Mouse (Mus musculus): ENCODE results near the gene Zfp212. TPM values are rescaled to one million over a fixed set of nuclear protein-coding genes. Genes with fewer than 3 reads are reported as not detected.

Gene Zfp212
- polyA plus RNA-seq (2014; fragmentation: Illumina TruSeq; extraction: RNeasy Lipid Tissue Mini Kit (QIAGEN cat#74804); ENCODE audit: low read depth, low replicate concordance): 5.2 TPM

DNA sequence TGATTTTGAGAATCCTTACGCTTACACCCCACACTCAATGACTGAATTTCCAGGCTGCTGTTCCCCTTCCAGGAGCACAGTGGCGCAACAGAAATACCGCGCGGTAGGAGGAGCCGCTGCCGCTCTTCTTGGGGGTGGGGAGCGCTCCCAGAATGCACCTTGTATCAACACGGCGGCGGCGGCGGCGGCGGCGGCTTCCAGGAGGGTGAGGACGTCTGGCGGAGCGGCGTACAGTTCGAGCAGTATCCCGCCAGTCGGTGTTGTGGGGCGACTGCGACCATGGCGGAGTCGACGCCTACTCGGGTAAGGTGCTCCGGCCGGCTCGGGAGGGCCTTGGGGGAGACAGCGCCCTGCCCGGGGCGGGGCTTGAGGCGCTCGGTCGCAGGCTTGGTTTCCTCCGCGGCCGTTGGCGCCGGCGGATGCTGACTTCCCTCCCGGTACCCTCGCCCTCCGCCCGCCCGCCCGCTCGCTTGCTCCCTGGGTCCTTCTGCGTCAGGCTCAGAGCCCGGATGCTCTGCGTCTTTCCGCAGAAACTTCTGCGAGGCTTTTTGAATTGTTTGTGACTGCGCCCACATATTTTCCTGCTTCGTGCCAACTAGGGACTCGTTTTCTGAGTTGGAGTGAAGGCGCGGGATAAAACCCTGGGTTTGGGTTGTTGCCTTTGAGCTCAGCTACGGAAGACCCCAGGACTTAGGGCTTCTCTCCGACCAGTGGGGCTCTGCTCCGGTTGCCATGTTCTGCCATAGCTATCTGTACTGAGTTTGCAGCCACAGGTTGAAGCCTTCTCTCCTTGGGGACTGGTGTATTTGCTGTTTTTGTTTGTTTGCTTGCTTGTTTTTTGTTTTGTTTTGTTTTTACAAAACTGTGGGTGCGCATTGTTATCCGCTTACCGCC is at the start of gene Zfp212:
TSS of gene Zfp212 (plus strand) at position 30 of the 894 bp plus-strand sequence.

DNA sequence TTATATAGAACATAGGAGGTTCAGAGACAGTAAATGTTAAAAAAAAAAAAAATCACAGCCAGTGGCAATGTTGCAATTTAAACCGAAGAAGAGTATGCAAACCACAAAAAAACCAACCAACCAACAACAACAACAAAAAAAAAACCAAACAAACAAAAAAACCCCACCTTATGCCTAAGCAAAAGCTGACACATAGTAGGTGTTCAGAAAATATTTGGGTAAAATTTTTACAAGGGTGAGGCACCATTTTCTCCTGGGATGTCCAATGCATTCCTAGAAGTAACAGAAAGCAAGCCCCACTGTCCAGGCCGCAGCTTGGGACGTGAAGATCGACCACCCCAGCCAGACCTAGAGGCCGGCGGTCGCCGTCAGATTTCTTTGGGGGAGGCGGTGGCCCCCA is 43.2 kb upstream of the Zfp212 start, which contains the start of gene Zfp282:
TSS of gene Zfp282 (plus strand) at position 147 of the 400 bp plus-strand sequence.

DNA sequence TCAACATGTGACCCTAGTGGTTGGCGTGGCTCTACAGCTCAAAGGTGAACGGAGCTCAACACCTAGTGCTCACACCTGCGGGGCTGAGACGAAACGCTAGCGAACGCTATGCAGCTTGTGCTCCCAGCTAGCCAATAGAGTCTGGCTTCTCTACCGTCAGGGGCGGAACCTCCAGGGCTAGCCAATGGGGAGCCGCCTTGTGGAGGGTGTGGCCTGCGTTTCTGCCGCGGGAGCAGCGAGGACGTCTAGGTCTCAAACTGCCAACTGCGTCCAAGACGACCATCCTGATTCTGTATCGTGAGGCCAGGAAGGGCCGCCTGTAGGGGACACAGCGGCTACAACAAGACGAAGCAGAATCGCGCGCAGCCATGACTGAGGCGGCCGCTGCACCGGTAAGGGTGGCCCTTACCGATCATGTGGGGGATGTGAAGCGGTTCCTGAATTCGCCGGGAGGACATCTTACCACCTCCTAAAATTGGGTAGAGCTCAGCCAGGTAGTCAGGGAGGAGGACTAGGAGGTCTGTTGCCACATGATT is 33.0 kb downstream of the Zfp212 start, which contains the start of gene Zfp956:
TSS of gene Zfp956 (plus strand) at position 200 of the 536 bp plus-strand sequence.

Other genes with a start within 250 kb of the Zfp212 start
- gene Pdia4, start 107.0 kb upstream of the Zfp212 start, polyA plus RNA-seq (2014; fragmentation: Illumina TruSeq; extraction: RNeasy Lipid Tissue Mini Kit (QIAGEN cat#74804); ENCODE audit: low read depth, low replicate concordance): 58.2 TPM
- gene Zfp786, start 89.6 kb upstream of the Zfp212 start, polyA plus RNA-seq (2014; fragmentation: Illumina TruSeq; extraction: RNeasy Lipid Tissue Mini Kit (QIAGEN cat#74804); ENCODE audit: low read depth, low replicate concordance): 2.5 TPM
- 21.1 TPM for gene Zfp398, start 84.8 kb upstream of the Zfp212 start, polyA plus RNA-seq (2014; fragmentation: Illumina TruSeq; extraction: RNeasy Lipid Tissue Mini Kit (QIAGEN cat#74804); ENCODE audit: low read depth, low replicate concordance)
- 1.6 TPM for gene Zfp282, start 43.3 kb upstream of the Zfp212 start, polyA plus RNA-seq (2014; fragmentation: Illumina TruSeq; extraction: RNeasy Lipid Tissue Mini Kit (QIAGEN cat#74804); ENCODE audit: low read depth, low replicate concordance)
- gene Zfp956, start 32.9 kb downstream of the Zfp212 start, polyA plus RNA-seq (2014; fragmentation: Illumina TruSeq; extraction: RNeasy Lipid Tissue Mini Kit (QIAGEN cat#74804); ENCODE audit: low read depth, low replicate concordance): 1.4 TPM
- 7.0 TPM for gene Zfp777, start 128.4 kb downstream of the Zfp212 start, polyA plus RNA-seq (2014; fragmentation: Illumina TruSeq; extraction: RNeasy Lipid Tissue Mini Kit (QIAGEN cat#74804); ENCODE audit: low read depth, low replicate concordance)
- 11.4 TPM for gene Zfp746, start 166.1 kb downstream of the Zfp212 start, polyA plus RNA-seq (2014; fragmentation: Illumina TruSeq; extraction: RNeasy Lipid Tissue Mini Kit (QIAGEN cat#74804); ENCODE audit: low read depth, low replicate concordance)